Mouse (Mus musculus): ENCODE results near the gene Camkv. TPM values are rescaled to one million over a fixed set of nuclear protein-coding genes. Genes with fewer than 3 reads are reported as not detected.

The Camkv gene
- polyA plus RNA-seq, 1 experiment from 2014 or later: 25.1 TPM

GRCm38 (mm10) chr9:107975399-107976386, 40.2 kb downstream of the Camkv start, which contains the start of gene Uba7:
Gene Uba7 (plus strand): TSS chr9:107975505.
- Histone ChIP-seq H3K27ac (ENCODE audit: low read depth, low read length) (no peak within 1 kb of the TSS), H3K4me3 (ENCODE audit: low read depth, low read length) (no peak within 1 kb of the TSS), H3K4me2 (ENCODE audit: low read length) (no peak within 1 kb of the TSS), H3K27me3 (replicated peaks; ENCODE audit: control insufficient read depth, insufficient read depth, low read length) (no peaks in the 10 kb centered on the region), H3K4me1 (ENCODE audit: control insufficient read depth, insufficient read depth, low read length) (no peaks in the 10 kb centered on the region), H3K36me3 (ENCODE audit: control insufficient read depth, insufficient read depth, low read length) (peaks cover 10% of the 10 kb centered on the region), H3K9me3 (replicated peaks; ENCODE audit: control insufficient read depth, low read length) (no peaks in the 10 kb centered on the region), H3K9ac (ENCODE audit: low read length) (no peak within 1 kb of the TSS)
- no peak for ATAC-seq
- WGBS: 76% methylated on average over 12 of the region's 12 CpGs
- no peak for DNase-seq (ENCODE audit: low spot score)

- 93% methylated on average over 12 of the region's 12 CpGs for WGBS
Observed at GRCm38 (mm10) chr9:107978815-107979214, 43.3 kb downstream of the Camkv start.

GRCm38 (mm10) chr9:107981684-107982605, 46.5 kb downstream of the Camkv start:
- Histone ChIP-seq H3K36me3 (ENCODE audit: control insufficient read depth, insufficient read depth, low read length) (no peaks in the 10 kb centered on the region), H3K9ac (ENCODE audit: low read length) (0 out of 2 replicates have a peak overlapping the region, but pooled peaks have one; percentile 5), H3K27ac (ENCODE audit: low read depth, low read length) (peak overlapping the region; percentile 46), H3K27me3 (replicated peaks; ENCODE audit: control insufficient read depth, insufficient read depth, low read length) (no peaks in the 10 kb centered on the region), H3K4me2 (ENCODE audit: low read length) (peak overlapping the region; percentile 1; the same call in 1 of the 2 replicates), H3K9me3 (replicated peaks; ENCODE audit: control insufficient read depth, low read length) (no peaks in the 10 kb centered on the region), H3K4me1 (ENCODE audit: control insufficient read depth, insufficient read depth, low read length) (peaks cover 6% of the 10 kb centered on the region), H3K4me3 (ENCODE audit: low read depth, low read length) (no peak overlapping the region)
- 55% methylated on average over 7 of the region's 7 CpGs for WGBS
- no peak for DNase-seq (ENCODE audit: low spot score)
- ATAC-seq: no peak

More at GRCm38 (mm10) chr9:107978815-107979214, 43.3 kb downstream of the Camkv start:
- H3K4me2 ChIP-seq (ENCODE audit: low read length): no peak overlapping the region
- H3K9ac ChIP-seq (ENCODE audit: low read length): no peak overlapping the region
- no peaks in the 10 kb centered on the region for H3K36me3 ChIP-seq (ENCODE audit: control insufficient read depth, insufficient read depth, low read length)
- H3K9me3 ChIP-seq (replicated peaks; ENCODE audit: control insufficient read depth, low read length): no peaks in the 10 kb centered on the region
- H3K27me3 ChIP-seq (replicated peaks; ENCODE audit: control insufficient read depth, insufficient read depth, low read length): no peaks in the 10 kb centered on the region
- no peak overlapping the region for H3K4me3 ChIP-seq (ENCODE audit: low read depth, low read length)
- peaks cover 2% of the 10 kb centered on the region; the same call in 1 of the 2 replicates for H3K4me1 ChIP-seq (ENCODE audit: control insufficient read depth, insufficient read depth, low read length)
- H3K27ac ChIP-seq (ENCODE audit: low read depth, low read length): no peak overlapping the region
- no peak for DNase-seq (ENCODE audit: low spot score)
- ATAC-seq: no peak

GRCm38 (mm10) chr9:107982681-107983346, 47.3 kb downstream of the Camkv start, which contains the start of gene Gm20661:
Gene Gm20661 (plus strand): TSS chr9:107983058.
- peak within 1 kb of the TSS; percentile 1; the same call in 1 of the 2 replicates for H3K4me2 ChIP-seq (ENCODE audit: low read length)
- 60% methylated on average over 14 of the region's 14 CpGs for WGBS
- H3K4me1 ChIP-seq (ENCODE audit: control insufficient read depth, insufficient read depth, low read length): peaks cover 6% of the 10 kb centered on the region
- peak within 1 kb of the TSS; percentile 55 for H3K27ac ChIP-seq (ENCODE audit: low read depth, low read length)
- no peak within 1 kb of the TSS for H3K4me3 ChIP-seq (ENCODE audit: low read depth, low read length)
- no peaks in the 10 kb centered on the region for H3K27me3 ChIP-seq (replicated peaks; ENCODE audit: control insufficient read depth, insufficient read depth, low read length)
- no peak for ATAC-seq
- peak; percentile 45 for DNase-seq (ENCODE audit: low spot score)
- H3K9me3 ChIP-seq (replicated peaks; ENCODE audit: control insufficient read depth, low read length): no peaks in the 10 kb centered on the region
- peak within 1 kb of the TSS; percentile 33; the same call in 1 of the 2 replicates for H3K9ac ChIP-seq (ENCODE audit: low read length)
- H3K36me3 ChIP-seq (ENCODE audit: control insufficient read depth, insufficient read depth, low read length): no peaks in the 10 kb centered on the region

- Histone ChIP-seq H3K9ac (ENCODE audit: low read length) (no peak overlapping the region), H3K9me3 (replicated peaks; ENCODE audit: control insufficient read depth, low read length) (no peaks in the 10 kb centered on the region), H3K4me1 (ENCODE audit: control insufficient read depth, insufficient read depth, low read length) (peaks cover 6% of the 10 kb centered on the region), H3K4me2 (ENCODE audit: low read length) (peak overlapping the region; percentile 1; the same call in 1 of the 2 replicates), H3K4me3 (ENCODE audit: low read depth, low read length) (no peak overlapping the region), H3K27me3 (replicated peaks; ENCODE audit: control insufficient read depth, insufficient read depth, low read length) (no peaks in the 10 kb centered on the region), H3K27ac (ENCODE audit: low read depth, low read length) (peak overlapping the region; percentile 55; the same call in 1 of the 2 replicates), H3K36me3 (ENCODE audit: control insufficient read depth, insufficient read depth, low read length) (no peaks in the 10 kb centered on the region)
- 51% methylated on average over 4 of the region's 4 CpGs for WGBS
- peak; percentile 19 for DNase-seq (ENCODE audit: low spot score)
- ATAC-seq: no peak
Observed at GRCm38 (mm10) chr9:107983421-107983890, 48.0 kb downstream of the Camkv start.

- 83% methylated on average over 19 of the region's 19 CpGs for WGBS
- Histone ChIP-seq H3K36me3 (ENCODE audit: control insufficient read depth, insufficient read depth, low read length) (no peaks in the 10 kb centered on the region), H3K9ac (ENCODE audit: low read length) (no peak overlapping the region), H3K27ac (ENCODE audit: low read depth, low read length) (no peak overlapping the region), H3K4me3 (ENCODE audit: low read depth, low read length) (no peak overlapping the region), H3K4me1 (ENCODE audit: control insufficient read depth, insufficient read depth, low read length) (peaks cover 6% of the 10 kb centered on the region), H3K4me2 (ENCODE audit: low read length) (peak overlapping the region; percentile 84), H3K9me3 (replicated peaks; ENCODE audit: control insufficient read depth, low read length) (no peaks in the 10 kb centered on the region), H3K27me3 (replicated peaks; ENCODE audit: control insufficient read depth, insufficient read depth, low read length) (no peaks in the 10 kb centered on the region)
- no peak for DNase-seq (ENCODE audit: low spot score)
- no peak for ATAC-seq
Observed at GRCm38 (mm10) chr9:107984052-107984753, 48.7 kb downstream of the Camkv start.

- no peak for ATAC-seq
- 75% methylated on average over 9 of the region's 9 CpGs for WGBS
- H3K27ac ChIP-seq (ENCODE audit: low read depth, low read length): no peak overlapping the region
Observed at GRCm38 (mm10) chr9:107984754-107985055, 49.2 kb downstream of the Camkv start.

More at GRCm38 (mm10) chr9:107984754-107985055, 49.2 kb downstream of the Camkv start:
- Histone ChIP-seq H3K9ac (ENCODE audit: low read length) (peak overlapping the region; percentile 56), H3K27me3 (replicated peaks; ENCODE audit: control insufficient read depth, insufficient read depth, low read length) (no peaks in the 10 kb centered on the region), H3K36me3 (ENCODE audit: control insufficient read depth, insufficient read depth, low read length) (no peaks in the 10 kb centered on the region), H3K4me1 (ENCODE audit: control insufficient read depth, insufficient read depth, low read length) (peaks cover 6% of the 10 kb centered on the region), H3K9me3 (replicated peaks; ENCODE audit: control insufficient read depth, low read length) (no peaks in the 10 kb centered on the region), H3K4me2 (ENCODE audit: low read length) (peak overlapping the region; percentile 84), H3K4me3 (ENCODE audit: low read depth, low read length) (peak overlapping the region; percentile 49)
- no peak for DNase-seq (ENCODE audit: low spot score)

Data from forebrain, embryonic 14.5 days (tissue).